Mouse (Mus musculus) embryonic fibroblast, embryonic 13.5 days (primary cell): ENCODE measurements at regions not wholly inside any gene's neighbourhood (a gene's known extent, or its start where the extent isn't known, plus 50 kb on each side); places are given as distances from the start of the nearest gene placed in this dataset.

Experiments used
- CTCF ChIP-seq: IDR thresholded peaks from 2 replicates; pipeline ENCODE4 v1.5.1; 2011; ENCODE audit warnings: mild to moderate bottlenecking, control low read depth, low read length, moderate library complexity, borderline replicate concordance; ENCODE audit not compliant: insufficient read depth
- POLR2A ChIP-seq: IDR thresholded peaks from 2 replicates; pipeline ENCODE4 v1.6.1; 2011; ENCODE audit warnings: low read depth, mild to moderate bottlenecking, control low read depth, low read length, moderate library complexity

- no peak for TF ChIP-seq CTCF
- TF ChIP-seq POLR2A: no peak
Observed at GRCm38 (mm10) chr9:61720206-61720605, 194.1 kb downstream of the Rplp1 start.
